Mouse (Mus musculus): ENCODE data around the gene Vwce. TPM values are rescaled to one million over a fixed set of nuclear protein-coding genes. Genes with fewer than 3 reads are reported as not detected.
A peak's percentile ranks its signal among the peaks of the same experiment; 100 is the strongest.

Vwce gene
- polyA plus RNA-seq, 1 experiment = 0.21 TPM

DNA sequence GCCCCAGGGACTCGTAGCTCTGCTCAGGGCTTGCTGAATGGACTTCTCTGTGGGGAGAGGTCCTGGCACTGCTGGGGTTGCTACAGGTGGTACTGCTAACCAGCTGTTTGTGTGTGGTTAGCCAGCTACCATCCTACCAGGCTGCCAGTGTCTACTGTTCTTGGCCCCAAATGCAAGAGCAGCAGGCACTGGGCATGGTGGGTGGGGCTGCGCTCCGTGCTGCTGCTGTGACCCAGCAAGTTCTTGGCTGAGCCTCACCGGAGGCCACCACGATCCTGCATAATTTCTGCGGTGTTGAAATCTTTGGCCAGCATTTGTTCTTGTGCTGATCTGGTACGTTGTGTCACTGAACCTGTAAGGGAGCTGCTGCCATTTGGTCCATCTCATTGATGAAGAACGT, 69.5 kb downstream of the Vwce start:
- H3K27ac ChIP-seq (ENCODE audit: insufficient read depth, low read length) = no peak overlapping the region
- TF ChIP-seq CTCF (IDR thresholded peaks at IDR 0.05; ENCODE audit: extremely low read depth, insufficient read depth, insufficient read length, insufficient replicate concordance) = no peak
- no peak for TF ChIP-seq POLR2A (IDR thresholded peaks at IDR 0.05; ENCODE audit: low read depth, low read length)
- WGBS = 65% methylated on average over 8 of the region's 8 CpGs
- no peak overlapping the region for H3K4me3 ChIP-seq (ENCODE audit: extremely low read depth, insufficient read depth, insufficient read length)
- H3K36me3 ChIP-seq (ENCODE audit: control insufficient read depth, insufficient read depth, low read length) = peaks cover 2% of the 10 kb centered on the region; the same call in 1 of the 2 replicates
- no peaks in the 10 kb centered on the region for H3K27me3 ChIP-seq (ENCODE audit: control insufficient read depth, insufficient read depth, low read length)
- peaks cover 18% of the 10 kb centered on the region; the same call in 1 of the 2 replicates for H3K4me1 ChIP-seq (ENCODE audit: control insufficient read depth, insufficient read depth, insufficient read length)
- DNase-seq (ENCODE audit: low read depth in 1 of 2, low spot score in 2 of 2) = no peak

- H3K4me1 ChIP-seq (ENCODE audit: control insufficient read depth, insufficient read depth, insufficient read length) = peaks cover 3% of the 10 kb centered on the region; the same call in 1 of the 2 replicates
- 77% methylated on average over 13 of the region's 13 CpGs for WGBS
Measured at GRCm38 (mm10) chr19:10707087-10707875, 73.3 kb downstream of the Vwce start.

DNA sequence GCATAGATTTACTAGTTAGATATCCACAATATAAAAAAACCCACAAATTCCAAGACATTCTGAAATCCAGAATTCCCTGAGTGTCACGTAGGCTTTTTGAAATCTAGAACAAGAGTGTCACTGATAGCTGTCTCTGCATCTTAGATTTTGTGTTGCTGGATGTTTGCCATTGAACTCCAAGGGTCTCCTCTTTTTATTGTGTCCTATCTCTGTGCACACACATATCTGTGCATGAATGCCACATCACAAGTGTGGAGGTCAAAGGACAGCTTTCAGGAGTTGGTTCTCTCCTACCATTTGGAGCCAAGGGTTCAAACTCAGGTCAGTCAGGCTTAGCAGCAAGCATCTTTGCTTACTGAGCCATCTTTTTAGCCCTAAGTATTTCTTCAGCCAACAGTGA, 73.9 kb downstream of the Vwce start:
- no peak for DNase-seq (ENCODE audit: low read depth in 1 of 2, low spot score in 2 of 2)
- 91% methylated on average over 1 of the region's 1 CpGs for WGBS
- TF ChIP-seq CTCF (IDR thresholded peaks at IDR 0.05; ENCODE audit: extremely low read depth, insufficient read depth, insufficient read length, insufficient replicate concordance) = no peak
- no peak for TF ChIP-seq POLR2A (IDR thresholded peaks at IDR 0.05; ENCODE audit: low read depth, low read length)
- Histone ChIP-seq H3K4me1 (ENCODE audit: control insufficient read depth, insufficient read depth, insufficient read length) (no peaks in the 10 kb centered on the region; the same call in 1 of the 2 replicates), H3K36me3 (ENCODE audit: control insufficient read depth, insufficient read depth, low read length) (peaks cover 19% of the 10 kb centered on the region), H3K4me3 (ENCODE audit: extremely low read depth, insufficient read depth, insufficient read length) (no peak overlapping the region), H3K27ac (ENCODE audit: insufficient read depth, low read length) (no peak overlapping the region), H3K27me3 (ENCODE audit: control insufficient read depth, insufficient read depth, low read length) (no peaks in the 10 kb centered on the region)

More at GRCm38 (mm10) chr19:10707087-10707875, 73.3 kb downstream of the Vwce start:
- peaks cover 13% of the 10 kb centered on the region for H3K36me3 ChIP-seq (ENCODE audit: control insufficient read depth, insufficient read depth, low read length)
- H3K4me3 ChIP-seq (ENCODE audit: extremely low read depth, insufficient read depth, insufficient read length) = no peak overlapping the region
- TF ChIP-seq POLR2A (IDR thresholded peaks at IDR 0.05; ENCODE audit: low read depth, low read length) = no peak
- no peak for TF ChIP-seq CTCF (IDR thresholded peaks at IDR 0.05; ENCODE audit: extremely low read depth, insufficient read depth, insufficient read length, insufficient replicate concordance)
- no peak overlapping the region for H3K27ac ChIP-seq (ENCODE audit: insufficient read depth, low read length)
- no peaks in the 10 kb centered on the region for H3K27me3 ChIP-seq (ENCODE audit: control insufficient read depth, insufficient read depth, low read length)
- no peak for DNase-seq (ENCODE audit: low read depth in 1 of 2, low spot score in 2 of 2)

- TF ChIP-seq CTCF (IDR thresholded peaks at IDR 0.05; ENCODE audit: extremely low read depth, insufficient read depth, insufficient read length, insufficient replicate concordance) = no peak
- TF ChIP-seq POLR2A (IDR thresholded peaks at IDR 0.05; ENCODE audit: low read depth, low read length) = no peak
- Histone ChIP-seq H3K36me3 (ENCODE audit: control insufficient read depth, insufficient read depth, low read length) (peaks cover 25% of the 10 kb centered on the region), H3K27me3 (ENCODE audit: control insufficient read depth, insufficient read depth, low read length) (no peaks in the 10 kb centered on the region), H3K27ac (ENCODE audit: insufficient read depth, low read length) (no peak overlapping the region), H3K4me3 (ENCODE audit: extremely low read depth, insufficient read depth, insufficient read length) (no peak overlapping the region), H3K4me1 (ENCODE audit: control insufficient read depth, insufficient read depth, insufficient read length) (no peaks in the 10 kb centered on the region)
- 78% methylated on average over 6 of the region's 6 CpGs for WGBS
- no peak for DNase-seq (ENCODE audit: low read depth in 1 of 2, low spot score in 2 of 2)
Measured at GRCm38 (mm10) chr19:10708900-10709299, 74.9 kb downstream of the Vwce start.

DNA sequence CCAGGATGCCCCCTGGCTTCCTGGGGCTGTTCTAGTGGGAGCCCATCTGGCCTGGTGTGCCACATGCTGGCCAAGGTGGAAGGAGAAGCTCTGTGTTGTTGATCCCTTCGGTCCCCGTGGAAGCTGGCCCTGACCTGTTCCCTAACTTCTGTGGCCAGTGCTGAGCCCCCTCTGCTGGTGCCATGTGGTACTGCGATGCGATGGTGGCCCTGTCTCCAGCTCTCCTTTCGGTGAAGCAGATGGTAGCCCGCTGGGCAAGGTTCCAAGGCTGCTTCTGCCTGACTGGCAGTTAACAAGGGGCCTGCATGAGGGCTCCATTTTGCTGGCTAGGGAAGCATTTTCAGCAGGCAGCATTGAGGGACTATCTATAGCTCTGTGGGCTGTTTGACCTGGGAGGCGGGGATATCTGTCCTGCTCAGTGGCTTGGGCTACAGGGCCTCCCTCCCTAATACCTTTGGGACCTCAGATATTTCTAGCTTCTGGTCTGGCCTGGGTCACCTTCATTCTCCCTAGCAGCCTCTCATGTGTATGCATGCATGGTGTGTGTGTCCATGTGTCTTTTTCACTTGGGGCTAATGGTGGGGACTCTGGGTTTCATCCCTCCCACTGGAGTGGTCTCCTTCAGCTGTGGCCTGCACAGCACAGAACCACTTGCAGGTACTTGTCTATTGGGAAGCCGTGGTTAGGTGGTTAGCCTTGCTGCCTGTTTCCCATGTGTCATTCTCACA, 75.5 kb downstream of the Vwce start:
- H3K27me3 ChIP-seq (ENCODE audit: control insufficient read depth, insufficient read depth, low read length) = no peaks in the 10 kb centered on the region
- H3K27ac ChIP-seq (ENCODE audit: insufficient read depth, low read length) = no peak overlapping the region
- DNase-seq (ENCODE audit: low read depth in 1 of 2, low spot score in 2 of 2) = peak; percentile 36 to 80
- peak; percentile 95 for TF ChIP-seq CTCF (IDR thresholded peaks at IDR 0.05; ENCODE audit: extremely low read depth, insufficient read depth, insufficient read length, insufficient replicate concordance)
- TF ChIP-seq POLR2A (IDR thresholded peaks at IDR 0.05; ENCODE audit: low read depth, low read length) = no peak
- WGBS = 14% methylated on average over 8 of the region's 8 CpGs
- H3K4me3 ChIP-seq (ENCODE audit: extremely low read depth, insufficient read depth, insufficient read length) = no peak overlapping the region
- no peaks in the 10 kb centered on the region for H3K4me1 ChIP-seq (ENCODE audit: control insufficient read depth, insufficient read depth, insufficient read length)
- H3K36me3 ChIP-seq (ENCODE audit: control insufficient read depth, insufficient read depth, low read length) = peaks cover 25% of the 10 kb centered on the region

- Histone ChIP-seq H3K4me3 (ENCODE audit: extremely low read depth, insufficient read depth, insufficient read length) (no peak overlapping the region), H3K27me3 (ENCODE audit: control insufficient read depth, insufficient read depth, low read length) (no peaks in the 10 kb centered on the region), H3K4me1 (ENCODE audit: control insufficient read depth, insufficient read depth, insufficient read length) (no peaks in the 10 kb centered on the region), H3K27ac (ENCODE audit: insufficient read depth, low read length) (no peak overlapping the region), H3K36me3 (ENCODE audit: control insufficient read depth, insufficient read depth, low read length) (peaks cover 25% of the 10 kb centered on the region)
- TF ChIP-seq CTCF (IDR thresholded peaks at IDR 0.05; ENCODE audit: extremely low read depth, insufficient read depth, insufficient read length, insufficient replicate concordance) (peak; percentile 58; the same call in 1 of the 2 replicates), POLR2A (IDR thresholded peaks at IDR 0.05; ENCODE audit: low read depth, low read length) (no peak)
- peak; percentile 30 to 43 for DNase-seq (ENCODE audit: low read depth in 1 of 2, low spot score in 2 of 2)
- 66% methylated on average over 9 of the region's 9 CpGs for WGBS
Measured at GRCm38 (mm10) chr19:10710088-10710511, 76.1 kb downstream of the Vwce start.

Measured in spleen, adult 2 months (tissue).